Mouse (Mus musculus) hindbrain, postnatal 0 days (tissue): ENCODE measurements at regions not wholly inside any gene's neighbourhood (a gene's known extent, or its start where the extent isn't known, plus 50 kb on each side); places are given as distances from the start of the nearest gene placed in this dataset.

Experiments used
- ATAC-seq: fragments of 200-750 bp; cut with Nextera tagmentation; 2 replicates; pipeline ENCODE4 v1.8.0; 2017; ENCODE audit warnings: mild to moderate bottlenecking, moderate TSS enrichment, moderate library complexity
- DNase-seq: peaks from one replicate; pipeline ENCODE4 v3.0.0-alpha.2; 2015; ENCODE audit warnings: low spot score
- H3K27ac ChIP-seq: fragments of 300-500 bp; sonication (generic); 2 replicates; pipeline ENCODE4 v1.5.1; 2014; ENCODE audit warnings: mild to moderate bottlenecking
- H3K27me3 ChIP-seq: fragments of 300-500 bp; sonication (generic); 2 replicates; pipeline ENCODE4 v1.6.1; 2014; ENCODE audit warnings: low read length, mixed read lengths; ENCODE audit not compliant: insufficient read depth
- H3K36me3 ChIP-seq: fragments of 300-500 bp; sonication (generic); 2 replicates; pipeline ENCODE4 v1.6.1; 2014; ENCODE audit warnings: low read length, mixed read lengths; ENCODE audit not compliant: insufficient read depth
- H3K4me1 ChIP-seq: fragments of 300-500 bp; sonication (generic); 2 replicates; pipeline ENCODE4 v1.6.1; 2014; ENCODE audit warnings: antibody characterized with exemption, low read length, mixed read lengths; ENCODE audit not compliant: insufficient read depth
- H3K4me2 ChIP-seq: fragments of 300-500 bp; sonication (generic); 2 replicates; pipeline ENCODE4 v1.6.1; 2014; ENCODE audit warnings: low read depth, mild to moderate bottlenecking, low read length, moderate library complexity, mixed read lengths
- H3K4me3 ChIP-seq: fragments of 300-500 bp; sonication (generic); 2 replicates; pipeline ENCODE4 v1.5.1; 2014; ENCODE audit warnings: low read length
- H3K9ac ChIP-seq: fragments of 300-500 bp; sonication (generic); replicated peaks from 2 replicates; pipeline ENCODE4 v1.6.1; 2014; ENCODE audit warnings: mild to moderate bottlenecking, low read length, moderate library complexity, mixed read lengths
- H3K9me3 ChIP-seq: fragments of 300-500 bp; sonication (generic); 2 replicates; pipeline ENCODE4 v1.6.1; 2016; ENCODE audit warnings: low read length, mixed read lengths
- CTCF ChIP-seq: IDR thresholded peaks from 2 replicates; pipeline ENCODE4 v1.5.1; 2016; ENCODE audit warnings: antibody characterized with exemption, control low read depth, low read depth
- WGBS: fragments of 180-500 bp; shearing (Covaris S2); extraction: QIAGEN DNeasy Blood & Tissue Kit; methylation state at CpG from one replicate; pipeline ENCODE4 v1.1.7; 2014; 5-methylcytosine and 5-hydroxymethylcytosine counted together

DNA sequence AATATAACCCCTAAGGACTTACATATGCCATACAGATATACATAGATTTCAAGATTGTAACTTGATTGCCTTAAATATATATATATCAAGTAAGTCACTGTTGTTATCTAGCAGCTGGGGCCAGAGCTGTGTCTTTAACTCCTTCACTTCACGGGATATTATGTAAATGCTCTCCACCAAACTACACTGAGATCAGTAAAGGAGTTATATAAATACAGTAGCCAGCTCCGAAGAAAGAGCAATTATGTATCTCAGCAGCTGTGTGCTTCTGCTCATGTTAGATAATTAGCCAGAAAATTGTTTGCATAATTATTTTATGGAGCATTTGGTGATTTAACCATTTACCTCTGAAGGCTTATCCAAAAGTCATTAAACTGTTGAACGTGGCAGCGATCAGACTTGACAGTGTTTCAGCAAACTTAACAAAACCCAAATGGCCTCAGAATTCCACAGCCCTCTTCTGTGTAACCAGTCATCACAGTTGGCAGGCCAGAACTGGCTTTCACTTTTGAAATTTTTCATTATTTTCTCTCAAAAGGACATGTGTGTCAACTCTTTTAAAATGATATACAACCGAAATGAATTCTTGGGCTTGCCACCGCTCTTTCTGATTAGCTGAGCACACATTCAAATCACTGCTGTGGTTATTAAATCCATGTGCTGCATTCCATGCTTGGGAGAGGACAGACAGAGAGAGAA, 107.8 kb downstream of the Fzd1 start:
- no peaks in the 10 kb centered on the region for H3K9me3 ChIP-seq
- H3K36me3 ChIP-seq = no peaks in the 10 kb centered on the region
- no peak overlapping the region for H3K27ac ChIP-seq
- H3K4me2 ChIP-seq = no peak overlapping the region
- no peaks in the 10 kb centered on the region for H3K27me3 ChIP-seq
- TF ChIP-seq CTCF = no peak
- ATAC-seq (no peak), DNase-seq (no peak)
- no peak overlapping the region for H3K9ac ChIP-seq
- no peaks in the 10 kb centered on the region; the same call in 1 of the 2 replicates for H3K4me1 ChIP-seq
- WGBS = 32% methylated on average over 6 of the region's 6 CpGs
- no peak overlapping the region for H3K4me3 ChIP-seq

DNA sequence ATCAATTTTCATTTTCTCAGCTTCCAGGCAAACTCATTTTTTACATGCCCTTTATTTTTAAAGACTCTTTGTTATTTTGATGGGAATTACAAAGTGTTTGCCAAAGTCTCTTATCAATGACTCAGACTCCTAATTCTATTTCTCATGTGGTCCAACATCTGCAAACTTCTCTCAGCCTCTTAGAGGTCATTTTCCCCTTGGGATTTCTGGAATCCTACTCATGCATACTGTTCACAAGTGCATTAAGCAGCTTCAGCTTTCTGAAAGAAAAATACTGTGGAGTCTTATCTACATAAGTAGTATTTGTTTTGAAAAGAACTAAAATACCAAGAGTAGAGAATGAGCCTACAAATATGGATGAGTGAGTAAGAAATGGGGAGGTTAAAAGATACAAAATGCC, 116.8 kb downstream of the Fzd1 start:
- no peaks in the 10 kb centered on the region for H3K4me1 ChIP-seq
- H3K36me3 ChIP-seq = no peaks in the 10 kb centered on the region
- H3K9me3 ChIP-seq = 0 out of 2 replicates have a peak, but pooled peaks cover 2% of the 10 kb centered on the region
- H3K27ac ChIP-seq = no peak overlapping the region
- no peak for ATAC-seq
- no peak for DNase-seq
- no peak overlapping the region for H3K9ac ChIP-seq
- no peak overlapping the region for H3K4me3 ChIP-seq
- no peaks in the 10 kb centered on the region for H3K27me3 ChIP-seq
- no peak for TF ChIP-seq CTCF
- H3K4me2 ChIP-seq = no peak overlapping the region

DNA sequence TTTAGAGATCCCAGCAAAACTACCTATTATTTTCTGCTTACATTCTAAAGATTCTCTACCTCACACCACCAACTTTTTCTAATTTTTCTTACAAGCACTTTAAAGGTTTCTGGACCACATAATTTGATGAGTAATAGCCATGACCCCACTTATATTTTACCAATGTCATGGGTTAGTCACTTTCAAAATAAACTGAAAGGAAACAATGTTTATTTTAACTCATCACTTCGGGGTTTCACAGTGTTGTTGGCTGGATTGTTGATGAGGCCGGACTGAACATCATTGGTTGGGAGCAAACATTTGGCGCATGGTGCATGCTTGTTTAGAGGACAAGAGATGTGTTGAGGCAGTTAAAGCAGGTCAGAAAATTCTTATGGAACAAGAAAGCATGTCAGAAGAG, 124.1 kb downstream of the Fzd1 start:
- Histone ChIP-seq H3K27ac (no peak overlapping the region), H3K9me3 (0 out of 2 replicates have a peak, but pooled peaks cover 2% of the 10 kb centered on the region), H3K9ac (no peak overlapping the region), H3K27me3 (no peaks in the 10 kb centered on the region), H3K4me2 (no peak overlapping the region), H3K4me1 (no peaks in the 10 kb centered on the region), H3K4me3 (no peak overlapping the region), H3K36me3 (no peaks in the 10 kb centered on the region)
- no peak for DNase-seq
- no peak for TF ChIP-seq CTCF
- no peak for ATAC-seq
- WGBS = 84% methylated on average over 3 of the region's 3 CpGs

DNA sequence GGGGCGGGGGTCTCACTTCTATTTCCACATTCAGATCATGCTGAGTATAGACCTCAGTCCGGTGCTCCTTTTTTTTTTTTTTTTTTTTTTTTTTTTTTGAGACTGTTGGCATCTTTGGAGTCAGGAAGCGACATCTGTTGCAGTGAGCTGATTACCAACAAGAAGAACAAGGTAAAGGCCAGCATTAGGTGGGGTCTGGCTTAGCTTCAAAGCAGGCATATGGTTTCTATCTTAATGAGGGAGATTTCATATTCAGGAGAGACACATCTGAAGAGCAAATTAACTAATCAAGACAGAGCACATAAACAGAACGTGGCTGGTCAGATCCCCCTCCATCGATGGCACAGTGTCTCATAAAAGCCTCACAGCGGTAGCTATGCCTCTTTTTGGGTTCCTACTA, 132.6 kb downstream of the Fzd1 start:
- H3K4me2 ChIP-seq = no peak overlapping the region
- no peaks in the 10 kb centered on the region for H3K27me3 ChIP-seq
- no peaks in the 10 kb centered on the region for H3K9me3 ChIP-seq
- WGBS = 64% methylated on average over 6 of the region's 6 CpGs
- no peak overlapping the region for H3K9ac ChIP-seq
- H3K4me1 ChIP-seq = no peaks in the 10 kb centered on the region
- H3K36me3 ChIP-seq = no peaks in the 10 kb centered on the region
- no peak for ATAC-seq
- H3K27ac ChIP-seq = no peak overlapping the region
- no peak for DNase-seq
- no peak overlapping the region for H3K4me3 ChIP-seq
- no peak for TF ChIP-seq CTCF

DNA sequence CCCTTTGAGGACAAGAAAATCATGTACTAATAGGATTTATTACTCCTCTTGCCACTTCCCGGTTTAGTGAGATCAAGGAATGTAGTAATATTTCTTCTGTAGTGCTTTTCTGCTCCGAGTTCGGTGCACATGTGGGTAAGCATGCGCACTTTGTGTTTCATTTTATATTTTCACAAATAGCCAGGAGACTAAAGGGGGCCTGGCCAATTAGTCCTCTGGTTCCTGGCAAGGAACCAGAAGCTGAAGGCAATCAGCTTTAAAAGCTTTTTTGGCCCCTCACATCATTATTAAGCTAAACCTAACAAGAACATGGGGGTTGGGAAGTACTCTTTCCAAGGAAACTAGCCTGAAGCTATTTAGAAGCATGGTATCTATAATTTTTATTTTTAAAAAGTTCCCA, 134.2 kb downstream of the Fzd1 start:
- Histone ChIP-seq H3K36me3 (no peaks in the 10 kb centered on the region), H3K4me3 (no peak overlapping the region), H3K27ac (no peak overlapping the region), H3K9ac (no peak overlapping the region), H3K9me3 (no peaks in the 10 kb centered on the region), H3K27me3 (no peaks in the 10 kb centered on the region), H3K4me1 (no peaks in the 10 kb centered on the region), H3K4me2 (no peak overlapping the region)
- TF ChIP-seq CTCF = no peak
- WGBS = 58% methylated on average over 4 of the region's 4 CpGs
- DNase-seq (peak; percentile 33), ATAC-seq (no peak)

DNA sequence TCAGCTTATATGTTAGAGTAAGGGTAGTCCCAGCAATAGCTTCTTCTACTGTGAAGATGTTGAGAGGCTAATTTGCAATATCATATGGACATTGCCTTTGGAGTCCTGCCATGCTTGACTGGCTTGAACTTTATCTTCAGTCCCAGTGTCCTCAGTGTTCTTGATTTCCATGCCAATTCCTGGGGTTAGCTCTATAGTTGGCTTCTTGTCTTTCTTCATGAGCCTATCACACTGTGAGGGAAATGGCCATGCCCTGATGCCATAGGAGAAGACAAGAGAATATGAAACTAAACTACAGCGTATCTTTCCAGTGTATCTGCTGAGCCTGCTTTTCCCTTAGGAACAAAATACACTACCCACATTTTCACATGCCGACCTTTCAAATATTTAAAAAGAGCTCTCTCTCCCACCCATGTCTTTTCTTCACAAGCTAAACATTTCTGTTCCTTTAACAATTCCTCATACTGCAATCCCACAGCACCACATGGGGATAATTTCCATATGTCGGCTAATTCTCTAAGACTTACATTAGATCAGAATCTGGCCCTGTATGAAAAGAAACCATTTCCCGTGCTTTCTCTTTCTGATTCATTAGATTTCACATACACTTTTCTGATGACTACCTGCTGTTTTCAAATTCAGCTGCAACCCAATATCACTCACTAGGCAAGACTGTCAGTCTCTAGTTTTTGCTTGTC, 137.2 kb downstream of the Fzd1 start:
- DNase-seq (no peak), ATAC-seq (no peak)
- Histone ChIP-seq H3K9me3 (no peaks in the 10 kb centered on the region), H3K9ac (no peak overlapping the region), H3K4me1 (no peaks in the 10 kb centered on the region), H3K27ac (no peak overlapping the region), H3K4me2 (no peak overlapping the region), H3K27me3 (no peaks in the 10 kb centered on the region), H3K4me3 (no peak overlapping the region), H3K36me3 (no peaks in the 10 kb centered on the region)
- 59% methylated on average over 4 of the region's 4 CpGs for whole genome bisulfite sequencing
- TF ChIP-seq CTCF = no peak

DNA sequence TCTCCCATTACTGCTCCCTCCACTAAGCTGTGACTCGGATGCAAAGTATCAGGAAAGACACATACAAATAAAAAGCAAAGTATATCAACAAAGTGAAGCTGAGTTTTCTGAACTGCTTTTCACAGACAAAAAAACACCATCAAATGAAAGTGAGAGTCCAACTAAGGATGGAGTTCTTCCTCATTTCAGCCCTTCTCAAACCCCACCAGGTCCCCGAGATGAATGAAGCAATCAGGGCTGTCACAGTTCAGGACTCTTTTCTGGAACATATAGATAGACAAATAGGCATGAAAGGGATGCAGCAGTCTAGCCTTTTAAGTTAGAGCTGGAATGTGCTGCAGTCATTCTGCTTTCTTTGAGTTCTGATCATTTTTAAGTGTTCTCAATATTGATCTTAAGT, 142.6 kb downstream of the Fzd1 start:
- no peak for TF ChIP-seq CTCF
- Histone ChIP-seq H3K4me1 (no peaks in the 10 kb centered on the region), H3K9me3 (no peaks in the 10 kb centered on the region), H3K27me3 (no peaks in the 10 kb centered on the region), H3K4me3 (no peak overlapping the region), H3K36me3 (no peaks in the 10 kb centered on the region), H3K4me2 (no peak overlapping the region), H3K27ac (no peak overlapping the region), H3K9ac (no peak overlapping the region)
- no peak for ATAC-seq
- WGBS = 81% methylated on average over 2 of the region's 2 CpGs
- no peak for DNase-seq
